Mouse (Mus musculus): Measurements from ENCODE around the gene Mapk8ip3.

Gene Mapk8ip3

DNA sequence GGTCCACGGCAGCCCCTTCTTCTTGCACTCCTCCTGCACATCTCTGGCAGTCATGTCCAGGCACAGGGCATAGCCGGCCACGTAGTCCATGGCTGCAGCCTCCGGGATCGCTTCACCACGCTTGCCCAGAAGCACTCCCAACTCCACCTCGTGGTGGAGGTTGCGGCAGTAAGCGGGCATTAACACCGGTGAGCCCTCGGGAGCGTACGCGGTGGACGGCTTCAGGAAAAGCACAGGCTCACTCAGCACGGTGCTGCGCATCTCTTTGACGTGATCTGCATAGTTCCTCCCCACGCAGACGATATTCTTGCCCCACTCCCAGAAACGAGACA, 87.1 kb downstream of the Mapk8ip3 start:
- DNase-seq (ENCODE audit: low spot score) = no peak

DNA sequence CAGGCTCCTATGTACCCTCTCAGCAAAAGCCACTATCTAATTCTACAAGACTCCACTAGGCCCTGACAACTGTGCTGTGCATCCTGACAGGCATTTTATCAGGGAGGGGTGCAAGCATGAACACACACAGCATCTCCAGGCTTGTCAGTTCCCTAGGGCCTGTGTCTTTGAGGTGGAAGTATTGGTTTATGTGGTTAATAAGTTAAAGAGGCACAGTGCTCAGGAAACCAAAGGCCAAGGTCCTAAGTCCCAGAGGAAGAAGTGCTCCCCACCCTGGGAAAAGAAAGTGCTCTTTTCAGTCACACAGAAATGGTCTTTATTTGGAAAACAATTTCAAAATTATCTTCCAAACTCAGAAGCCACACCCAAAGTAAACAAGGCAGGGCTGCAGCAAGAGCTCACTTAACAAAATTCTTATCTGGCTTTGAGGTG, 88.2 kb downstream of the Mapk8ip3 start:
- peak; percentile 21 for DNase-seq (ENCODE audit: low spot score)

DNA sequence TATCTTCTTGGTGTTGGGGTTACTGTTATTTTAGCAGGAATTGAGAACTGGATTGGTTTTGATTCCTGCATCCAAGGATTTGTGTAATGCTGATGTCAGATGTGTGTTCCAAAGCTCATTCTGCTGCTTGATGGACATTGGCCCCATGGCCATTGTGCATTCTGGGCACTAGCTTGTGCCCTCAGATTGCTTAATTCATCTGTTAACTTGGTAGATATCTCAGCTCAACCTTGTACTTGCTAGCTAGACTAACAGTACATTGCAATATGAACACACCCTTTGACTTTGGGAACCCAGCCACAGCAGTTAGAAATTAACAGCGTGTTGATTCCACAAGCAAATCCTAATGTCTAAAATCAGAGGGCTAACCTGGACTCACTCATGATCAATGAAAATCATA, 89.4 kb downstream of the Mapk8ip3 start:
- peak; percentile 23 for DNase-seq (ENCODE audit: low spot score)

DNA sequence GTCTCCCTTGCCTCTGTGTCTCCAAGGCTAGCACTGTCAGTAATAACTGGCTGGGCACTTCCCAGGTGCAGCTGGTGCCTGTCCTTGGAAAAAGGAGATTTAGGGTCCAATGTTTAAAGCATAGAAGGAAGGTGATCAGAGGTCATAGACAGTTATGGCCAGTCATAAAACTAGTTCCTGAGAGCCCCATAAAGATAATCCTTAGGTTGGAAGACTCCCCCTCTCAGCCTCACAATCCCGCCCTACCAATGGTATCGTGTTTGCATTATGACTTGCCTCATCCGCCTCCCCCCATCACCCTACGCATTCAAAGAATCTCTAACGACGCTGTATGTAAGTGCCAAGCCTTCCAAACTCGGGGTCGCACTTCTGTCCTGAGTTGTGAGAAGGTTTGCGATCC, 92.3 kb downstream of the Mapk8ip3 start:
- DNase-seq (ENCODE audit: low spot score) = no peak

DNA sequence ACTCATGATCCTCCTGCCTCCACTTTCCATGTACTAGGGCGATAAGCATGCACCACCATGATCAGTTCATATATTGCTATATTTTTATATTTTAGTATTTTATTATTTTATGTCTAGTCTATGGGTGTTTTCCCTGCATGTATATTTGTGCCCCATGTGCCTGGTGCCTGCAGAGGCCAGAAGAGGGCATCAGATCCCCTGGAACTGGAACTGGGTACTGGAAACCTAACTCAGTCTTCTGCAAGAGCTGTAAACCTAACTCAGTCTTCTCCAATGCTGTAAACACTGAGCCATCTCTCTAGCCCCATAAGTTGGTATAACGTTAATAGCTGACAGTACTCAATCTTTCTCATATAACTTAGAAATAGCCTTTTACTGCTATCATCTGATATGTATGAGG, 94.1 kb downstream of the Mapk8ip3 start:
- peak; percentile 40 for DNase-seq (ENCODE audit: low spot score)
